Mouse (Mus musculus) cerebellum, adult 2 months (tissue): ENCODE data around the gene Psmd8.
A peak's percentile ranks its signal among the peaks of the same experiment; 100 is the strongest.

Source experiments
- CTCF ChIP-seq: fragments of 200-500 bp; IDR thresholded peaks from 2 replicates; pipeline ENCODE4 v1.5.1; 2011; ENCODE audit warnings: low read depth, mild to moderate bottlenecking, control low read depth, low read length, moderate library complexity, borderline replicate concordance; ENCODE audit not compliant: insufficient read depth
- POLR2A ChIP-seq: fragments of 200-500 bp; IDR thresholded peaks from 2 replicates; pipeline ENCODE4 v1.6.1; 2011; ENCODE audit warnings: low read length, control low read depth, borderline replicate concordance; ENCODE audit not compliant: insufficient read depth

DNA sequence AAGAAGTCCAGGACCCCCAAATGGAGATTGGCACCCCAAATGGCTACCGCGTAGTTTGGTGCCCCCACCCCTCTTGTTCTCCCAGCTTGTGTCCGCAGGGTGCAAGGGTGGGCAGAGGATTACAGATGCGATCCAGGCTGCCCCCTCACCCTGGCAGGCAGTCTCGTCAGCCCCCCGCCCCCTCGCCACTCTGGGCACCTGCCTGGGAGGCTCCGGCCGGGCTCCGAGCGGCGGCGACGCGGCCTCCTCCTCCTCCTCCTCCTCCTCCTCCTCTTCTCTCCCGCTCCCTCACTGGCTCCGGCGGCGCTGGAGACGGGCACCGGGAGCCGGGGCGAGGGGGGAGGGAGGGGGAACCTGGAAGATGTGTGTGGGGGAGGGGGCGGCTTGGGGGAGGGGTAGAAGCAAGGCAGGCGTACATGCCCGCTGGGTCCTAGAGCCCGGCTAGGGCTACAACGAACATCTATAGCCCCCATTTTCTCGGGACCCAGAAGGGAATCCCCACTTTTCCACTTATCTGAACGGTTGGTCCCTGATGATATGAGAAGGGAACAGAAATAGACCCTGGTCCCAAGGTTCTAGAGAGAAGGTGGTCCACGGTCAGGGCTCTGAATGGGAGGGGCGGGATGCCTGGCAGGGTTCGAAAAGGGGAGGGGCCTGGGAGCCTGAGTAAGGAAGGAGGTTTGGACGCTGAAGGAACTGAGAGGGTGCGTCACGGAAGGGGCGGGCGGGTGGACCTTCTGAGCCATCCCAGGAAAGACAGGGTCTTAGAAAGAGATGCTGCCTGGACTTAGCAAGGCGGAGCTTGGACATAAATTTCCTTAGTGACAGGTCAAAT is 11.1 kb downstream of the Psmd8 start:
- TF ChIP-seq CTCF: no peak
- 0 out of 2 replicates have a peak, but pooled peaks have one; percentile 11 for TF ChIP-seq POLR2A
